Mouse (Mus musculus) brain, embryonic 14.5 days (tissue): Measurements from ENCODE around the gene Zfp64.

Source experiments
- CTCF ChIP-seq: fragments of 200-500 bp; IDR thresholded peaks from 2 replicates; pipeline ENCODE4 v1.5.1; 2012; ENCODE audit warnings: inconsistent platforms, mild to moderate bottlenecking, moderate library complexity, borderline replicate concordance; ENCODE audit not compliant: insufficient read depth, insufficient read length; ENCODE audit errors: extremely low read depth
- POLR2A ChIP-seq: fragments of 200-500 bp; IDR thresholded peaks from 2 replicates; pipeline ENCODE4 v1.6.1; 2012; ENCODE audit warnings: mild to moderate bottlenecking, inconsistent platforms, borderline replicate concordance; ENCODE audit not compliant: poor library complexity, insufficient read depth, insufficient read length, severe bottlenecking; ENCODE audit errors: extremely low read depth

GRCm38 (mm10) chr2:168866942-168867341, 88.4 kb downstream of the Zfp64 start:
- TF ChIP-seq CTCF: no peak
- TF ChIP-seq POLR2A: no peak
